Mouse (Mus musculus) liver, postnatal 0 days (tissue): ENCODE measurements around the gene Tbxas1. TPM values are rescaled to one million over a fixed set of nuclear protein-coding genes. Genes with fewer than 3 reads are reported as not detected.

Experiments
- ATAC-seq: fragments of 200-750 bp; cut with Nextera tagmentation; 2 replicates; pipeline ENCODE4 v1.8.0; 2017; ENCODE audit warnings: mild to moderate bottlenecking, moderate library complexity
- DNase-seq: peaks from one replicate; pipeline ENCODE4 v3.0.0-alpha.2; 2016
- H3K27ac ChIP-seq: fragments of 300-500 bp; sonication (generic); 2 replicates; pipeline ENCODE4 v1.5.1; 2014; ENCODE audit warnings: antibody characterized with exemption, moderate library complexity, mild to moderate bottlenecking, low read depth
- H3K27me3 ChIP-seq: fragments of 300-500 bp; sonication (generic); 2 replicates; pipeline ENCODE4 v1.6.1; 2014; ENCODE audit warnings: low read length, control low read depth, mixed read lengths; ENCODE audit not compliant: insufficient read depth
- H3K36me3 ChIP-seq: fragments of 300-500 bp; sonication (generic); replicated peaks from 2 replicates; pipeline ENCODE4 v1.6.1; 2014; ENCODE audit warnings: mild to moderate bottlenecking, control low read depth, low read length, moderate library complexity, mixed read lengths; ENCODE audit not compliant: insufficient read depth
- H3K4me1 ChIP-seq: fragments of 300-500 bp; sonication (generic); 2 replicates; pipeline ENCODE4 v1.6.1; 2014; ENCODE audit warnings: antibody characterized with exemption, mild to moderate bottlenecking, control low read depth; ENCODE audit not compliant: insufficient read depth
- H3K4me2 ChIP-seq: fragments of 300-500 bp; sonication (generic); 2 replicates; pipeline ENCODE4 v1.6.1; 2014; ENCODE audit warnings: low read depth, mild to moderate bottlenecking, low read length, moderate library complexity, mixed read lengths
- H3K4me3 ChIP-seq: fragments of 300-500 bp; sonication (generic); 2 replicates; pipeline ENCODE4 v1.5.1; 2014; ENCODE audit warnings: low read depth, low read length
- H3K9ac ChIP-seq: fragments of 300-500 bp; sonication (generic); replicated peaks from 2 replicates; pipeline ENCODE4 v1.6.1; 2014; ENCODE audit warnings: mild to moderate bottlenecking, moderate library complexity
- H3K9me3 ChIP-seq: fragments of 300-500 bp; sonication (generic); 2 replicates; pipeline ENCODE4 v1.6.1; 2016; ENCODE audit warnings: mild to moderate bottlenecking, control low read depth, low read length, mixed read lengths
- CTCF ChIP-seq: sonication (generic); IDR thresholded peaks from 2 replicates; pipeline ENCODE4 v1.5.1; 2016; ENCODE audit warnings: antibody characterized with exemption, low read depth
- EP300 ChIP-seq: IDR thresholded peaks from 2 replicates; pipeline ENCODE4 v1.6.1; 2016; ENCODE audit warnings: antibody characterized with exemption, low read depth, mild to moderate bottlenecking
- WGBS: fragments of 180-500 bp; shearing (Covaris S2); extraction: QIAGEN DNeasy Blood & Tissue Kit; methylation state at CpG from one replicate; pipeline ENCODE4 v1.1.7; 2014; ENCODE audit not compliant: insufficient replicate concordance; 5-methylcytosine and 5-hydroxymethylcytosine counted together
- polyA plus RNA-seq: library from polyadenylated mRNA; unstranded; fragments of >200 nt; fragmentation: Nextera tagmentation; extraction: Ambion mirVana; gene quantifications from 2 replicates; pipeline ENCODE4 v1.2.1, GENCODE M21; 2015

Gene Tbxas1
- polyA plus RNA-seq, 1 experiment from 2014 or later: 10.3 TPM

GRCm38 (mm10) chr6:39112701-39113100 is 237.5 kb downstream of the Tbxas1 start:
- TF ChIP-seq CTCF (no peak), EP300 (no peak)
- DNase-seq (no peak), ATAC-seq (peak; percentile 72)
- no peak overlapping the region for H3K9ac ChIP-seq
- H3K4me2 ChIP-seq: no peak overlapping the region
- H3K36me3 ChIP-seq: peaks cover 6% of the 10 kb centered on the region; the same call in 1 of the 2 replicates
- no peaks in the 10 kb centered on the region for H3K27me3 ChIP-seq
- 61% methylated on average over 3 of the region's 3 CpGs for WGBS
- peaks cover 23% of the 10 kb centered on the region for H3K4me1 ChIP-seq
- 0 out of 2 replicates have a peak overlapping the region, but pooled peaks have one; percentile 29 for H3K27ac ChIP-seq
- no peak overlapping the region for H3K4me3 ChIP-seq
- no peaks in the 10 kb centered on the region for H3K9me3 ChIP-seq

DNA sequence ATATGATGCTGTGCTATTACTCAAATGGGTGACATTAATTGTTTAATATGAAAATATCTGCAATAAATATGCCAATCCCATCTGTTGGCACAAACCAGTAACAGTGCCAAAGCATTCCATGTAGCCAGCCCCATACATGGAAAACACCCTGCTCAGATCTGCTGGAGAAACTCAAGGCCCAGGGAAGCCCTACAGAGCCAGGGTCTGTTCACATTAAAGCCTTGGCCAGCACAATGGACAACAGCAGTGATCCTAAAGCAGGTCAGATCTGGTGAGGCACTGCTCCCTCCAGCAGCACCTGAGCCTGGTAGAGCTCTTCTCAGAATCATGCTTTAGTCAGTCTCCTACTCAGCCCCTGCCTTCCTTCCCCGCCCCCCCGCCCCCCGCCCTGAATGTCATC is 237.9 kb downstream of the Tbxas1 start:
- Histone ChIP-seq H3K27me3 (no peaks in the 10 kb centered on the region), H3K27ac (no peak overlapping the region), H3K36me3 (peaks cover 6% of the 10 kb centered on the region; the same call in 1 of the 2 replicates), H3K9me3 (no peaks in the 10 kb centered on the region), H3K4me3 (no peak overlapping the region), H3K4me1 (peaks cover 23% of the 10 kb centered on the region), H3K4me2 (no peak overlapping the region), H3K9ac (no peak overlapping the region)
- DNase-seq: no peak
- no peak for TF ChIP-seq EP300
- no peak for TF ChIP-seq CTCF
- 83% methylated on average over 3 of the region's 3 CpGs for WGBS
- no peak for ATAC-seq

GRCm38 (mm10) chr6:39115438-39115837 is 240.2 kb downstream of the Tbxas1 start:
- no peak overlapping the region for H3K4me3 ChIP-seq
- no peak overlapping the region for H3K9ac ChIP-seq
- H3K9me3 ChIP-seq: no peaks in the 10 kb centered on the region
- peaks cover 28% of the 10 kb centered on the region for H3K4me1 ChIP-seq
- no peak for TF ChIP-seq CTCF
- TF ChIP-seq EP300: no peak
- ATAC-seq: no peak
- 0 out of 2 replicates have a peak, but pooled peaks cover 3% of the 10 kb centered on the region for H3K36me3 ChIP-seq
- no peak for DNase-seq
- H3K27me3 ChIP-seq: no peaks in the 10 kb centered on the region; the same call in 1 of the 2 replicates
- 79% methylated on average over 1 of the region's 1 CpGs for WGBS
- peak overlapping the region; percentile 75; the same call in 1 of the 2 replicates for H3K4me2 ChIP-seq
- no peak overlapping the region for H3K27ac ChIP-seq

- ATAC-seq (peak; percentile 90), DNase-seq (peak; percentile 88)
- Histone ChIP-seq H3K4me3 (peak within 1 kb of the TSS; percentile 88), H3K9me3 (no peaks in the 10 kb centered on the region), H3K27ac (peak within 1 kb of the TSS; percentile 91), H3K27me3 (no peaks in the 10 kb centered on the region; the same call in 1 of the 2 replicates), H3K4me1 (peaks cover 25% of the 10 kb centered on the region), H3K4me2 (peak within 1 kb of the TSS; percentile 75), H3K36me3 (0 out of 2 replicates have a peak, but pooled peaks cover 2% of the 10 kb centered on the region), H3K9ac (peak within 1 kb of the TSS; percentile 86)
- TF ChIP-seq EP300 (no peak), CTCF (no peak)
- 3% methylated on average over 98 of the region's 101 CpGs for WGBS
These were observed 242.6 kb downstream of the Tbxas1 start, which contains the start of gene Parp12 for GRCm38 (mm10) chr6:39117584-39118455. TSS of gene Parp12 (minus strand) at chr6:39118349.

DNA sequence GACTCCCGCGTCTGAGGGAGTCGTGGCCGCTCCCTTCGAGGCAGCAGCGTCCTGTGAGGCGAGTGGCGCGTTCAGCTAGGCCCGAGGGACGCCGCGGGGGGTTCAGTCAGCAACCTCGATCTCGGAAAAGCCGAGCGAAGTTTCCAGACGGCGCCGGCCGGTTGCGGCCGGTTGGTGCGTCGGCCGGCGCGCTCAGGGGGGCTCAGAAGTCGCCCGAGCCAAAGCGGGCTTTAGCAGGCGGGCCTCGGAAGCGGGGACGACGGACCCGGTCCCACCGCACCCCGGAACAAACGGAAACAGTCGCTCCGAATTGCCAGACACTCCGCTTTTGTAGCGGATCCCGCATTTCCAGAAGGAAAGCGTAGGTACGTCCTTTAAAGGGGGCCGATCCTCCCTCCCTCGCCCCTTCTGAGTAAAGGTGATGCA is 243.3 kb downstream of the Tbxas1 start:
- Histone ChIP-seq H3K9me3 (no peaks in the 10 kb centered on the region), H3K9ac (peak overlapping the region; percentile 86), H3K4me1 (peaks cover 25% of the 10 kb centered on the region), H3K27me3 (no peaks in the 10 kb centered on the region; the same call in 1 of the 2 replicates), H3K4me3 (peak overlapping the region; percentile 88), H3K4me2 (peak overlapping the region; percentile 75), H3K36me3 (0 out of 2 replicates have a peak, but pooled peaks cover 2% of the 10 kb centered on the region), H3K27ac (peak overlapping the region; percentile 91)
- ATAC-seq (no peak; the same call in none of the 2 replicates), DNase-seq (no peak)
- 13% methylated on average over 42 of the region's 49 CpGs for WGBS
- TF ChIP-seq EP300 (no peak), CTCF (no peak)

GRCm38 (mm10) chr6:39120685-39121084 is 245.5 kb downstream of the Tbxas1 start:
- 30% methylated on average over 3 of the region's 3 CpGs for WGBS
- no peak for ATAC-seq
- DNase-seq: no peak
- TF ChIP-seq CTCF: peak; percentile 21; the same call in 1 of the 2 replicates
- TF ChIP-seq EP300: no peak
- Histone ChIP-seq H3K4me3 (no peak overlapping the region), H3K27me3 (no peaks in the 10 kb centered on the region; the same call in 1 of the 2 replicates), H3K4me2 (no peak overlapping the region), H3K9me3 (no peaks in the 10 kb centered on the region), H3K9ac (no peak overlapping the region), H3K4me1 (peaks cover 22% of the 10 kb centered on the region), H3K36me3 (0 out of 2 replicates have a peak, but pooled peaks cover 2% of the 10 kb centered on the region), H3K27ac (no peak overlapping the region)
